Mouse (Mus musculus) forebrain, embryonic 11.5 days (tissue): ENCODE results near the gene Arhgap45. TPM values are rescaled to one million over a fixed set of nuclear protein-coding genes. Genes with fewer than 3 reads are reported as not detected.

Experiments used
- ATAC-seq: fragments of 200-750 bp; cut with Nextera tagmentation; replicated peaks from 2 replicates; pipeline ENCODE4 v1.8.0; 2017; ENCODE audit warnings: moderate TSS enrichment; ENCODE audit not compliant: low FRiP score
- DNase-seq: peaks from one replicate; pipeline ENCODE4 v3.0.0-alpha.2; 2017; ENCODE audit warnings: low spot score
- H3K27ac ChIP-seq: fragments of 300-500 bp; sonication (generic); 2 replicates; pipeline ENCODE4 v1.5.1; 2014; ENCODE audit warnings: low read depth, low read length
- H3K27me3 ChIP-seq: fragments of 300-500 bp; sonication (generic); 2 replicates; pipeline ENCODE4 v1.6.1; 2014; ENCODE audit warnings: mild to moderate bottlenecking, low read length, mixed read lengths; ENCODE audit not compliant: control insufficient read depth, insufficient read depth
- H3K36me3 ChIP-seq: fragments of 300-500 bp; sonication (generic); 2 replicates; pipeline ENCODE4 v1.6.1; 2014; ENCODE audit warnings: mild to moderate bottlenecking, low read length, moderate library complexity, mixed read lengths; ENCODE audit not compliant: control insufficient read depth, insufficient read depth
- H3K4me1 ChIP-seq: fragments of 300-500 bp; sonication (generic); replicated peaks from 2 replicates; pipeline ENCODE4 v1.6.1; 2014; ENCODE audit warnings: low read length, mixed read lengths; ENCODE audit not compliant: control insufficient read depth, insufficient read depth
- H3K4me2 ChIP-seq: fragments of 300-500 bp; sonication (generic); 2 replicates; pipeline ENCODE4 v1.6.1; 2014; ENCODE audit warnings: low read depth, mild to moderate bottlenecking, low read length, moderate library complexity, mixed read lengths; ENCODE audit not compliant: severe bottlenecking
- H3K4me3 ChIP-seq: fragments of 300-500 bp; sonication (generic); 2 replicates; pipeline ENCODE4 v1.5.1; 2014; ENCODE audit warnings: low read depth, low read length
- H3K9ac ChIP-seq: fragments of 300-500 bp; sonication (generic); 2 replicates; pipeline ENCODE4 v1.6.1; 2014; ENCODE audit warnings: low read length
- H3K9me3 ChIP-seq: fragments of 300-500 bp; sonication (generic); 2 replicates; pipeline ENCODE4 v1.6.1; 2016; ENCODE audit warnings: low read length, mixed read lengths; ENCODE audit not compliant: control insufficient read depth
- WGBS: fragments of 180-500 bp; shearing (Covaris S2); extraction: QIAGEN DNeasy Blood & Tissue Kit; methylation state at CpG from one replicate; pipeline ENCODE4 v1.1.7; 2014; 5-methylcytosine and 5-hydroxymethylcytosine counted together
- polyA plus RNA-seq: library from polyadenylated mRNA; unstranded; fragments of >200 nt; fragmentation: Nextera tagmentation; extraction: Ambion mirVana; gene quantifications from 2 replicates; pipeline ENCODE4 v1.2.1, GENCODE M21; 2014

Arhgap45 gene
- polyA plus RNA-seq, 1 experiment from 2014 or later, result 4.9 TPM

GRCm38 (mm10) chr10:80078366-80078765 lies 61.9 kb downstream of the Arhgap45 start:
- ATAC-seq (no peak), DNase-seq (no peak)
- 86% methylated on average over 1 of the region's 1 CpGs for WGBS
- H3K4me1 ChIP-seq, result peaks cover 4% of the 10 kb centered on the region; the same call in 1 of the 2 replicates
- peaks cover 2% of the 10 kb centered on the region; the same call in 1 of the 2 replicates for H3K36me3 ChIP-seq
- H3K9ac ChIP-seq, result no peak overlapping the region
- no peak overlapping the region for H3K4me3 ChIP-seq
- H3K27ac ChIP-seq, result no peak overlapping the region
- no peaks in the 10 kb centered on the region for H3K9me3 ChIP-seq
- H3K4me2 ChIP-seq, result no peak overlapping the region
- H3K27me3 ChIP-seq, result no peaks in the 10 kb centered on the region

GRCm38 (mm10) chr10:80080396-80081070 lies 64.1 kb downstream of the Arhgap45 start:
- 85% methylated on average over 16 of the region's 16 CpGs for WGBS
- H3K4me1 ChIP-seq, result peaks cover under 1% of the 10 kb centered on the region; the same call in 1 of the 2 replicates
- H3K4me3 ChIP-seq, result no peak overlapping the region
- H3K9ac ChIP-seq, result no peak overlapping the region
- H3K27me3 ChIP-seq, result no peaks in the 10 kb centered on the region
- H3K4me2 ChIP-seq, result no peak overlapping the region
- H3K36me3 ChIP-seq, result peaks cover 2% of the 10 kb centered on the region; the same call in 1 of the 2 replicates
- no peak overlapping the region for H3K27ac ChIP-seq
- no peak for DNase-seq
- H3K9me3 ChIP-seq, result no peaks in the 10 kb centered on the region
- ATAC-seq, result no peak

Other genes with a start within 250 kb of the Arhgap45 start
- 118 TPM in 2 replicates for gene Rnf126, start 249.7 kb upstream of the Arhgap45 start, polyA plus RNA-seq
- 0.41 and 1.0 TPM in 2 replicates for gene Fstl3, start 239.4 kb upstream of the Arhgap45 start, polyA plus RNA-seq
- not detected in 2 replicates for gene Prss57, start 225.7 kb upstream of the Arhgap45 start, polyA plus RNA-seq
- 140 and 157 TPM in 2 replicates for gene Palm, start 223.1 kb upstream of the Arhgap45 start, polyA plus RNA-seq
- 0.39 and 0.99 TPM in 2 replicates for gene Misp, start 195.7 kb upstream of the Arhgap45 start, polyA plus RNA-seq
- 261 and 295 TPM in 2 replicates for gene Ptbp1, start 162.2 kb upstream of the Arhgap45 start, polyA plus RNA-seq
- 13.0 and 13.3 TPM in 2 replicates for gene Prtn3, start 142.2 kb upstream of the Arhgap45 start, polyA plus RNA-seq
- 131 and 146 TPM in 2 replicates for gene Plppr3, start 142.0 kb upstream of the Arhgap45 start, polyA plus RNA-seq
- gene Elane, start 130.4 kb upstream of the Arhgap45 start, polyA plus RNA-seq, result not detected in 2 replicates
- gene Cfd, start 125.8 kb upstream of the Arhgap45 start, polyA plus RNA-seq, result not detected in 2 replicates
- gene Med16, start 107.7 kb upstream of the Arhgap45 start, polyA plus RNA-seq, result 60.4 and 60.6 TPM in 2 replicates
- 3.3 and 14.8 TPM in 2 replicates for gene Gm26602, start 105.8 kb upstream of the Arhgap45 start, polyA plus RNA-seq
- gene Kiss1r, start 99.7 kb upstream of the Arhgap45 start, polyA plus RNA-seq, result 0.55 and 1.0 TPM in 2 replicates
- gene R3hdm4, start 95.4 kb upstream of the Arhgap45 start, polyA plus RNA-seq, result 135 and 145 TPM in 2 replicates
- 5.4 and 6.6 TPM in 2 replicates for gene Arid3a, start 89.6 kb upstream of the Arhgap45 start, polyA plus RNA-seq
- 111 and 112 TPM in 2 replicates for gene Wdr18, start 56.5 kb upstream of the Arhgap45 start, polyA plus RNA-seq
- gene Grin3b, start 45.9 kb upstream of the Arhgap45 start, polyA plus RNA-seq, result 0.29 and 0.33 TPM in 2 replicates
- gene Tmem259, start 32.3 kb upstream of the Arhgap45 start, polyA plus RNA-seq, result 17.8 and 18.6 TPM in 2 replicates
- gene Cnn2, start 28.1 kb upstream of the Arhgap45 start, polyA plus RNA-seq, result 160 and 182 TPM in 2 replicates
- 3.4 and 3.9 TPM in 2 replicates for gene Abca7, start 20.2 kb upstream of the Arhgap45 start, polyA plus RNA-seq
- 217 and 243 TPM in 2 replicates for gene Polr2e, start 23.1 kb downstream of the Arhgap45 start, polyA plus RNA-seq
- gene Gpx4, start 30.5 kb downstream of the Arhgap45 start, polyA plus RNA-seq, result 506 and 516 TPM in 2 replicates
- 12.5 and 13.6 TPM in 2 replicates for gene Sbno2, start 88.9 kb downstream of the Arhgap45 start, polyA plus RNA-seq
- 26.5 and 31.6 TPM in 2 replicates for gene Stk11, start 99.2 kb downstream of the Arhgap45 start, polyA plus RNA-seq
- gene Atp5d, start 122.0 kb downstream of the Arhgap45 start, polyA plus RNA-seq, result 401 and 414 TPM in 2 replicates
- gene Cbarp, start 124.2 kb downstream of the Arhgap45 start, polyA plus RNA-seq, result 10.4 and 15.0 TPM in 2 replicates
- gene Midn, start 131.6 kb downstream of the Arhgap45 start, polyA plus RNA-seq, result 58.3 and 66.4 TPM in 2 replicates
- gene Cirbp, start 149.3 kb downstream of the Arhgap45 start, polyA plus RNA-seq, result 82.0 and 83.4 TPM in 2 replicates
- 6.4 and 8.3 TPM in 2 replicates for gene 1600002K03Rik, start 156.3 kb downstream of the Arhgap45 start, polyA plus RNA-seq
- 48.8 and 50.7 TPM in 2 replicates for gene Efna2, start 162.8 kb downstream of the Arhgap45 start, polyA plus RNA-seq
- gene Mum1, start 209.8 kb downstream of the Arhgap45 start, polyA plus RNA-seq, result 75.6 and 79.4 TPM in 2 replicates
- gene Ndufs7, start 232.5 kb downstream of the Arhgap45 start, polyA plus RNA-seq, result 219 and 265 TPM in 2 replicates
- gene Gamt, start 244.4 kb downstream of the Arhgap45 start, polyA plus RNA-seq, result 20.4 and 24.1 TPM in 2 replicates
- 53.2 and 55.4 TPM in 2 replicates for gene Dazap1, start 244.8 kb downstream of the Arhgap45 start, polyA plus RNA-seq